Mouse (Mus musculus) CH12.LX (cell line): Measurements from ENCODE around the gene Dmd. TPM values are rescaled to one million over a fixed set of nuclear protein-coding genes. Genes with fewer than 3 reads are reported as not detected.

Experiments used
- DNase-seq: peaks from one replicate; pipeline ENCODE4 v3.0.0-alpha.2; 2013; ENCODE audit errors: extremely low read depth
- H3K27ac ChIP-seq: 2 replicates; pipeline ENCODE4 v1.5.1; 2012; ENCODE audit warnings: low read depth, mild to moderate bottlenecking, control low read depth, moderate library complexity; ENCODE audit not compliant: insufficient read depth
- H3K27me3 ChIP-seq: replicated peaks from 2 replicates; pipeline ENCODE3; 2012; ENCODE audit warnings: inconsistent platforms
- H3K36me3 ChIP-seq, 2 experiments: replicated peaks in 1 of 2; 2 replicates each; pipeline versions ENCODE3 to v1.6.1; 2012; ENCODE audit warnings: inconsistent platforms in 1 of 2, low read length in 1 of 2, mild to moderate bottlenecking in 1 of 2, mixed read lengths in 1 of 2, moderate library complexity in 1 of 2; ENCODE audit not compliant: control insufficient read depth in 1 of 2, insufficient read depth in 1 of 2
- H3K4me1 ChIP-seq, 2 experiments: 2 replicates each; pipeline ENCODE4 v1.6.1; 2012; ENCODE audit warnings: inconsistent platforms in 1 of 2, moderate library complexity in 1 of 2; ENCODE audit not compliant: insufficient read depth in 2 of 2, control insufficient read depth in 1 of 2
- H3K4me2 ChIP-seq: 2 replicates; pipeline ENCODE4 v1.6.1; 2012; ENCODE audit warnings: low read depth, mild to moderate bottlenecking, control low read depth; ENCODE audit not compliant: poor library complexity, insufficient read depth, severe bottlenecking
- H3K4me3 ChIP-seq, 3 experiments: fragments of 150-350 bp in 1 of 3; sonication (generic) in 1 of 3; replicated peaks in 1 of 3; 2 replicates each; pipeline versions ENCODE3 to v1.5.1; 2011 to 2012; ENCODE audit warnings: low read depth in 2 of 3, low read length in 2 of 3, mild to moderate bottlenecking in 2 of 3, moderate library complexity in 2 of 3, control low read depth in 1 of 3, improper control_type of control experiment in 1 of 3, inconsistent platforms in 1 of 3, mixed read lengths in 1 of 3; ENCODE audit not compliant: poor library complexity in 1 of 3
- H3K79me2 ChIP-seq: replicated peaks from 2 replicates; pipeline ENCODE4 v1.6.1; 2012; ENCODE audit warnings: mild to moderate bottlenecking, moderate library complexity; ENCODE audit not compliant: control insufficient read depth, poor library complexity, insufficient read depth, severe bottlenecking; ENCODE audit errors: extremely low read depth
- H3K9ac ChIP-seq: 2 replicates; pipeline ENCODE4 v1.6.1; 2012; ENCODE audit warnings: low read depth, mild to moderate bottlenecking, control low read depth, moderate library complexity; ENCODE audit not compliant: insufficient read depth
- H3K9me3 ChIP-seq: replicated peaks from 2 replicates; pipeline ENCODE3; 2012; ENCODE audit warnings: low read length, inconsistent platforms, mixed read lengths
- CHD2 ChIP-seq: IDR thresholded peaks from 2 replicates; pipeline ENCODE4 v1.6.1; 2011; ENCODE audit warnings: low read length, improper control_type of control experiment
- CTCF ChIP-seq, 2 experiments: IDR thresholded peaks in 1 of 2; conservative IDR thresholded peaks in 1 of 2; 2 replicates each; pipeline ENCODE4 v1.5.1; 2011 to 2012; ENCODE audit warnings: low read depth in 2 of 2, low read length in 2 of 2, improper control_type of control experiment in 1 of 2, inconsistent platforms in 1 of 2, mild to moderate bottlenecking in 1 of 2, moderate library complexity in 1 of 2
- ELF1 ChIP-seq: IDR thresholded peaks from 2 replicates; pipeline ENCODE4 v1.6.1; 2014; ENCODE audit warnings: low read depth, mild to moderate bottlenecking, inconsistent platforms, low read length, improper control_type of control experiment
- EP300 ChIP-seq: IDR thresholded peaks from 2 replicates; pipeline ENCODE4 v1.6.1; 2011; ENCODE audit warnings: low read length, improper control_type of control experiment
- HCFC1 ChIP-seq: IDR thresholded peaks from 2 replicates; pipeline ENCODE4 v1.6.1; 2012; ENCODE audit warnings: low read depth, mild to moderate bottlenecking, inconsistent platforms, low read length, improper control_type of control experiment
- JUN ChIP-seq: IDR thresholded peaks from 2 replicates; pipeline ENCODE4 v1.6.1; 2011; ENCODE audit warnings: low read depth, mild to moderate bottlenecking, low read length, improper control_type of control experiment, moderate library complexity; ENCODE audit not compliant: insufficient read depth
- MAX ChIP-seq: IDR thresholded peaks from 2 replicates; pipeline ENCODE4 v1.6.1; 2011; ENCODE audit warnings: low read length, improper control_type of control experiment
- MXI1 ChIP-seq: IDR thresholded peaks from 2 replicates; pipeline ENCODE4 v1.6.1; 2011; ENCODE audit warnings: mild to moderate bottlenecking, low read depth, low read length, improper control_type of control experiment
- NRF1 ChIP-seq: IDR thresholded peaks from 2 replicates; pipeline ENCODE4 v1.6.1; 2014; ENCODE audit warnings: low read depth, mild to moderate bottlenecking, inconsistent platforms, low read length, improper control_type of control experiment, moderate library complexity
- POLR2A ChIP-seq: IDR thresholded peaks from 2 replicates; pipeline ENCODE4 v1.6.1; 2011; ENCODE audit warnings: low read depth, mild to moderate bottlenecking, improper control_type of control experiment, low read length
- POLR2AphosphoS2 ChIP-seq: IDR thresholded peaks from 2 replicates; pipeline ENCODE4 v1.6.1; 2011; ENCODE audit warnings: low read depth, low read length, improper control_type of control experiment
- RAD21 ChIP-seq: IDR thresholded peaks from 2 replicates; pipeline ENCODE4 v1.6.1; 2011; ENCODE audit warnings: low read depth, mild to moderate bottlenecking, low read length, improper control_type of control experiment, moderate library complexity
- RCOR1 ChIP-seq: conservative IDR thresholded peaks from 2 replicates; pipeline ENCODE4 v1.6.1; 2012; ENCODE audit warnings: low read depth, mild to moderate bottlenecking, inconsistent platforms, low read length, improper control_type of control experiment
- SMC3 ChIP-seq: IDR thresholded peaks from 2 replicates; pipeline ENCODE4 v1.6.1; 2011; ENCODE audit warnings: low read depth, low read length, improper control_type of control experiment
- TBP ChIP-seq: conservative IDR thresholded peaks from 2 replicates; pipeline ENCODE4 v1.6.1; 2011; ENCODE audit warnings: low read depth, low read length, improper control_type of control experiment
- UBTF ChIP-seq: IDR thresholded peaks from 2 replicates; pipeline ENCODE4 v1.6.1; 2012; ENCODE audit warnings: low read depth, mild to moderate bottlenecking, inconsistent platforms, low read length, improper control_type of control experiment, moderate library complexity
- ZKSCAN1 ChIP-seq: IDR thresholded peaks from 2 replicates; pipeline ENCODE4 v1.6.1; 2012; ENCODE audit warnings: low read depth, inconsistent platforms, low read length, improper control_type of control experiment, borderline replicate concordance
- ZMIZ1 ChIP-seq: IDR thresholded peaks from 2 replicates; pipeline ENCODE4 v1.6.1; 2012; ENCODE audit warnings: low read depth, mild to moderate bottlenecking, inconsistent platforms, low read length, improper control_type of control experiment
- dilution Hi-C: fragments of 300-500 bp; cut with MboI; formaldehyde crosslinking; loops from 2 replicates; pipeline ENCODE4 v1.14.3; 2020; ENCODE audit warnings: low sequenced_read_pairs; ENCODE audit not compliant: extremely low pct_unique_long_range_greater_than_20kb, extremely low pct_ligation_motif_present
- in situ Hi-C: fragments of 300-500 bp; cut with MboI; formaldehyde crosslinking; loops from 3 replicates; pipeline ENCODE4 v1.14.3; 2019; ENCODE audit warnings: low sequenced_read_pairs, low pct_ligation_motif_present, low pct_unique_long_range_greater_than_20kb, mixed read lengths
- polyA plus RNA-seq: library from polyadenylated mRNA; unstranded; fragments of >175 nt; gene quantifications from 2 replicates; pipeline ENCODE4 v1.2.1, GENCODE M21; 2012; ENCODE audit warnings: low read depth; ENCODE audit not compliant: insufficient read length
- total RNA-seq, 2 experiments: library from RNA; depleted of rRNA; stranded (reverse); fragments of 300-350 nt in 1 of 2; fragments of >200 nt in 1 of 2; gene quantifications; 2 replicates each; pipeline ENCODE4 v1.2.3; 2012 to 2014

Dmd gene
- total and polyA plus RNA-seq, 3 experiments = 0.81 to 2.7 (median 2.1) TPM

DNA sequence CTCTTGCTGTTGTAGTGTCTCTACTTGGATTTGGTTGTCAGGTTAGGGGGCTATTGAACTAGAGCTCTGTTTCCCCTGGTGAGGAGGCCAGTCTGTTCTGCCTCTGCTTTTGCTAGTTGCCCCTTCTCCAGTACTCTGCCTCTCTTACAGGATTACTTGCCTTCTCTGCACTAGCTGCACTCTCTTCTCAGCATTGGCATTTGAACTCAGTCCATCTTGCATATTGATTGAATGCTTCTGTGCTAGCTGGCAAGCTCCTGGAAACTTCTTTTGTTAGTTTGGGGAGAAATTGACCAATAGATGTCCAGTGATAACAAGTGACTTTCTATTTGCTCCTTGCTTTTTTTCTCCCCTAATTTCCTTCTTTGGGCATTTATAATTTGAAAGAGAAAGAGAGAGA is 2163.7 kb downstream of the Dmd start:
- H3K4me2 ChIP-seq = no peak overlapping the region
- H3K9ac ChIP-seq = no peak overlapping the region
- in situ Hi-C loops = no loop called here
- H3K79me2 ChIP-seq = no peaks in the 10 kb centered on the region
- no peaks in the 10 kb centered on the region for H3K36me3 ChIP-seq
- dilution Hi-C loops = no loop called here
- TF ChIP-seq TBP = no peak
- TF ChIP-seq ZMIZ1 = no peak
- no peak for TF ChIP-seq POLR2AphosphoS2
- TF ChIP-seq CHD2 = no peak
- no peak for TF ChIP-seq CTCF (conservative IDR thresholded peaks at IDR 0.05 in 1 of 2, IDR thresholded peaks at IDR 0.05 in 1 of 2; ENCODE audit: low read depth in 2 of 2, low read length in 2 of 2)
- TF ChIP-seq EP300 = no peak
- no peak for TF ChIP-seq RCOR1
- TF ChIP-seq JUN = no peak
- no peak for TF ChIP-seq ZKSCAN1
- TF ChIP-seq POLR2A = no peak
- no peak for TF ChIP-seq HCFC1
- no peak for TF ChIP-seq NRF1
- no peak for TF ChIP-seq UBTF
- no peak for TF ChIP-seq MAX
- no peak for TF ChIP-seq RAD21
- TF ChIP-seq SMC3 = no peak
- no peak for TF ChIP-seq MXI1
- TF ChIP-seq ELF1 = no peak
- H3K9me3 ChIP-seq = no peaks in the 10 kb centered on the region
- no peak for DNase-seq
- no peaks in the 10 kb centered on the region for H3K27me3 ChIP-seq
- no peak overlapping the region for H3K27ac ChIP-seq
- H3K4me3 ChIP-seq = no peak overlapping the region
- H3K4me1 ChIP-seq = no peaks in the 10 kb centered on the region

DNA sequence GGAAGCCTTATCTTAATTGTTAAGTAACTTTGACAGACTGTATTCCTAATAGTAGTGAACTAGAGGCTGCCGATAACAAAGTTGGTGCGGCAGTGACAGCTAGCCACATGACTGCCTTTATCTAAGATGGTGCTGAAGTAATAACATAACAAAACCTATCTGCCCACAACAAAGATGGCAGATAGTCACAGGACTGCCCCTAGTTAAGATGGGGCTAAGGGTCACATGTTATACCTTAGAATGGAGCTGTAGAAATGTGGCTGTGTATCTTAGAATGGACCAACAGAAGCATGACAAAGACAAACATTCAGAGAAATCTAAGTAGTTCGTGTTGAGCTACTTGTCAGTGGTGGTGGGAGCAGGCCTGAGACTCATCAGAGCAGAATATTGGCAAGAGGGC is 2184.0 kb downstream of the Dmd start:
- dilution Hi-C loops = no loop called here
- H3K36me3 ChIP-seq = no peaks in the 10 kb centered on the region

More for the DNA sequence above, 2184.0 kb downstream of the Dmd start:
- no peak overlapping the region for H3K4me2 ChIP-seq
- no peaks in the 10 kb centered on the region for H3K27me3 ChIP-seq
- no peak overlapping the region for H3K4me3 ChIP-seq
- no peaks in the 10 kb centered on the region for H3K4me1 ChIP-seq
- TF ChIP-seq NRF1 (peak; percentile 25; the same call in 1 of the 2 replicates), ZMIZ1 (no peak), HCFC1 (no peak)
- TF ChIP-seq, all 38 proteins: peak for 1
- Histone ChIP-seq H3K9me3 (no peaks in the 10 kb centered on the region), H3K9ac (no peak overlapping the region), H3K79me2 (no peaks in the 10 kb centered on the region), H3K27ac (no peak overlapping the region)
- no peak for DNase-seq
- in situ Hi-C loops = no loop called here
